Mouse (Mus musculus) embryonic facial prominence, embryonic 12.5 days (tissue): ENCODE measurements at regions not wholly inside any gene's neighbourhood (a gene's known extent, or its start where the extent isn't known, plus 50 kb on each side); places are given as distances from the start of the nearest gene placed in this dataset.

Source experiments
- ATAC-seq: fragments of 200-750 bp; cut with Nextera tagmentation; 2 replicates; pipeline ENCODE4 v1.8.0; 2017; ENCODE audit not compliant: insufficient number of reproducible peaks, insufficient read depth, low FRiP score, low TSS enrichment
- H3K27ac ChIP-seq: fragments of 300-500 bp; sonication (generic); 2 replicates; pipeline ENCODE4 v1.5.1; 2016; ENCODE audit warnings: mild to moderate bottlenecking
- H3K27me3 ChIP-seq: fragments of 300-500 bp; sonication (generic); 2 replicates; pipeline ENCODE4 v1.6.1; 2016; ENCODE audit warnings: mild to moderate bottlenecking, moderate library complexity
- H3K36me3 ChIP-seq: fragments of 300-500 bp; sonication (generic); 2 replicates; pipeline ENCODE4 v1.6.1; 2016; ENCODE audit warnings: mild to moderate bottlenecking
- H3K4me1 ChIP-seq: fragments of 300-500 bp; sonication (generic); 2 replicates; pipeline ENCODE4 v1.6.1; 2016
- H3K4me2 ChIP-seq: fragments of 300-500 bp; sonication (generic); replicated peaks from 2 replicates; pipeline ENCODE4 v1.6.1; 2016; ENCODE audit warnings: mild to moderate bottlenecking, moderate library complexity
- H3K4me3 ChIP-seq: fragments of 300-500 bp; sonication (generic); 2 replicates; pipeline ENCODE4 v1.5.1; 2016; ENCODE audit warnings: mild to moderate bottlenecking
- H3K9ac ChIP-seq: fragments of 300-500 bp; sonication (generic); 2 replicates; pipeline ENCODE4 v1.6.1; 2016; ENCODE audit warnings: mild to moderate bottlenecking, moderate library complexity
- H3K9me3 ChIP-seq: fragments of 300-500 bp; sonication (generic); 2 replicates; pipeline ENCODE4 v1.6.1; 2016; ENCODE audit warnings: mild to moderate bottlenecking, moderate library complexity
- WGBS: fragments of 180-500 bp; shearing (Covaris S2); methylation state at CpG from one replicate; pipeline ENCODE4 v1.1.7; 2016; 5-methylcytosine and 5-hydroxymethylcytosine counted together

DNA sequence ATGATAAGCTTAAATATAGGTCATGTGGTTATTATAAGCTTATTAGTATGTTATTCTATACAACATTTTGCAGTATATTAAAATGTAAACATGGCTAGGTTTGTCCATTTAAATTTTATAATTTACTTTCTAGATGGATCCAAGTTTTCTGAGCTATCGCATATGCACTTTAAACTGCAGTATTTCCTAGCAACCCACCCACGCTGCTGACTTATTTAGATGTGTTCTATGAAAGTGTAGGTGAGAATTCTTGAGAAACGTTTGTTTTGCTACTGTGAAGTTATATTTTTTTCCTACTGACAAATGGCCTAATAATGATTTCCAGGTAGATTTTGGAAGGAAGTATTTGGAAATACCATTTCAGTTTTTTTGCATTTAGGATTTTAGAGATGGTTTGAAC, 308.0 kb downstream of the Gbe1 start:
- no peaks in the 10 kb centered on the region for H3K4me1 ChIP-seq
- H3K9ac ChIP-seq = no peak overlapping the region
- H3K27me3 ChIP-seq = no peaks in the 10 kb centered on the region
- H3K36me3 ChIP-seq = no peaks in the 10 kb centered on the region
- no peak overlapping the region for H3K4me3 ChIP-seq
- H3K9me3 ChIP-seq = no peaks in the 10 kb centered on the region
- no peak overlapping the region for H3K27ac ChIP-seq
- ATAC-seq = no peak
- H3K4me2 ChIP-seq = no peak overlapping the region
- WGBS = 85% methylated on average over 3 of the region's 3 CpGs

DNA sequence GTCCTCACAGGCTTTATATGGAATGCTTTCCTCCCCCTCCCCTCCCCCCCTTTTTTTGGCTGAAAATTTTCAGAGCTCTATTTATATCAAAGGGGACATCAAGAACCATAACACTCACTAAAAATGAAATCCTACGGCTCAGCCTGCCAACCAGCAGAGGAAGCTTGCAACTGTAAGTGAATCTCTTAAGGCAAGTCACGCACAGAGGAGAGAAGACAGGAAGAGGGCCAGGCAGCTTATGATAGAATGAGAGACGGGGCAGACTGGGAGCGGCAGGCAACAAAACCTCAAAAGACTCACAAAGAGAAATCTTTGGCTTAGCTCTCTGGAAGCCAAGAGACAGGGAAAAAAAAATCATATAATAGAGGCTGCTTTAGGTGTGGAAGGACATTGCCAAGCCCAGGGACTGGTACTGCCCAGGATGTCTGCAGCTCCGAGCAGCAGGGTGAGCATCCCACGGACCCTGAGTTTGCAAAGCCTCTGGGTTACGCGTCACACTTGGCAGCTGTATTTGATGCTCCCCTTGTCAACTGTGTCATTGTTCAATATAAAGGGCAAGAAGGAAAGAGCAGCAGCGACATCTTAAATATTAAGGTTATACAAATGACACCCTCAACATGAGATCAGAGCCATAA, 330.0 kb downstream of the Gbe1 start:
- no peak for ATAC-seq
- H3K27me3 ChIP-seq = no peaks in the 10 kb centered on the region
- H3K9ac ChIP-seq = no peak overlapping the region
- no peak overlapping the region for H3K4me2 ChIP-seq
- no peaks in the 10 kb centered on the region for H3K4me1 ChIP-seq
- no peak overlapping the region for H3K27ac ChIP-seq
- 77% methylated on average over 9 of the region's 9 CpGs for WGBS
- no peaks in the 10 kb centered on the region for H3K9me3 ChIP-seq
- no peak overlapping the region for H3K4me3 ChIP-seq
- H3K36me3 ChIP-seq = no peaks in the 10 kb centered on the region

DNA sequence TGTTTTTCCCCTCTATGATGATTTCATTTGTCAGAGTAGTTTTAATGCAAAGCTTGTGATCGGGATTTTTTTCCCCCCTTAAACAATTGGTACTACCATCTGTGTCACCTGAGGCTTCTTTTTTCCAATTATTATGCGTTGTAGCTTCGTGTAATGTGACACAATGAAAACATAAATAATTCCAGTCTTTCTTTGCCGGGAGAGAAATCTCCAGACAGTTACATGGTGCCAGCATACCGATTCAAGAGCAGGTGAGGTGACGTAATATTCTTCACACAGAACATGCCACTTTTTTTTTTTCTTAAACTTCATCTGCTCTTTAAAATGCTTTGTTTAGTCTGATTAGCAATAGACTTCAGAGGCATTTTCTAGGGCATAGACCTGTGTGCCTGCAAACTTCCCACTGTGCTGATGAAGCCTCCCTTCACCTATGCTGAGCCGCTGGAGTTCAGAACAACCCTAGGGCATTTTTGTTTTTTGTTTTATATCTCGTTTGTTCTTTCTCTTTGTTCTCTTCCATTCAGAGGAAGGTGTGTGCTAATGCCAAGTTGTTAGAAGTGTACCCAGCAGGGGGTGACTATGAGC, 331.0 kb downstream of the Gbe1 start:
- Histone ChIP-seq H3K9me3 (no peaks in the 10 kb centered on the region), H3K27me3 (no peaks in the 10 kb centered on the region), H3K27ac (no peak overlapping the region), H3K9ac (no peak overlapping the region), H3K4me2 (no peak overlapping the region), H3K4me3 (no peak overlapping the region), H3K36me3 (no peaks in the 10 kb centered on the region), H3K4me1 (no peaks in the 10 kb centered on the region)
- no peak for ATAC-seq
- WGBS = 65% methylated on average over 8 of the region's 8 CpGs

DNA sequence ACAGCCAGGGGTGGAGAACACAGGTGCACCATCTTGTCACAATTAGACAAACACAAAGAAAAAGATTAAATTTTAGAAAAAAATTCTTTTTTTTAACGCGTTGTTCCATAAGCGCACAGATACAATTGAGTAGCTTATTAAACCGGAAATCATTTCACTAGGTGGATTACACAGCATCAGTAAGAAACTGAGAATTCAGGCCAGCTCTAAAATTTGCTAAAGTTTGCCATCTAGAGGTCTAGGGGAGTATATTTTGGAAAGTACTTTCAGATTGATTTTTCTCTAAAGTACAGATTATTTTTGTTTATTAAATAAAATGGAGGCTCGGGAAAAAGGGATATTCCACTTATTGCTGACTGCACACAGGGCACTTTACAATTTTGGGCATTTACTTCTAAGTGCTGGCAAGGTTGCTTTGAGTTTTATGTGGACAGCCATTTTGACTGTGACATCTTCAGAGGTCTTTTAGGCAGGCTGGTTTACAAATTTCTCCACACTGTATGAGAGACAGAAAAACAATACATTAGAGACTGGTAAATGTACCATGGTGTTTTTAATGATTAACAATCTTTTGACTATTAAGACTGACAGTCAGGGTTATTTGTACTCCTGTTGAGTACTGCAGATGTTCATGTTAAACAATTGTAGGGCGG, 340.8 kb downstream of the Gbe1 start:
- H3K36me3 ChIP-seq = no peaks in the 10 kb centered on the region
- no peaks in the 10 kb centered on the region for H3K9me3 ChIP-seq
- no peak overlapping the region for H3K9ac ChIP-seq
- 58% methylated on average over 6 of the region's 6 CpGs for WGBS
- H3K4me1 ChIP-seq = no peaks in the 10 kb centered on the region
- no peaks in the 10 kb centered on the region for H3K27me3 ChIP-seq
- ATAC-seq = no peak
- no peak overlapping the region for H3K4me3 ChIP-seq
- H3K27ac ChIP-seq = no peak overlapping the region
- H3K4me2 ChIP-seq = no peak overlapping the region

DNA sequence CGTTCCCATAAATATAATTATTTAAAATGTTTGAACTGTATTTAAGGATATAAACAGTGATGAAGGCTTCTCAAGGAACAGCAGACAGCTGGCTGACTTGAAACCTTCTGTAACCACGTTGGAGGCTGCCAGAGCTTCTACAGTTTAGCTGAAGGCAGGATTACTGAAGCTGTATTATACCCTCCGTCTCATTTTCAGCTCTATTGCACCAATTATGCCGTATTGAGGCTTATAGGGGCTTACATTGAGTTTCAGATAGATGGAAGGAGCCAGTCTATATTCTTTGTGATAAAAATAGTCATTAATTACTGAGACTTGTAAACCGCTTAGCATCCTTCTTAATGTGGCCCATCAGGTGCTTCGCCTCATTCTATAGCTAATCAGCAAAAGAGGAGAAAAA, 376.1 kb downstream of the Gbe1 start:
- Histone ChIP-seq H3K27ac (no peak overlapping the region), H3K4me1 (no peaks in the 10 kb centered on the region), H3K36me3 (no peaks in the 10 kb centered on the region), H3K9ac (no peak overlapping the region), H3K27me3 (no peaks in the 10 kb centered on the region), H3K9me3 (no peaks in the 10 kb centered on the region), H3K4me2 (no peak overlapping the region), H3K4me3 (no peak overlapping the region)
- WGBS = 80% methylated on average over 6 of the region's 6 CpGs
- ATAC-seq = no peak

DNA sequence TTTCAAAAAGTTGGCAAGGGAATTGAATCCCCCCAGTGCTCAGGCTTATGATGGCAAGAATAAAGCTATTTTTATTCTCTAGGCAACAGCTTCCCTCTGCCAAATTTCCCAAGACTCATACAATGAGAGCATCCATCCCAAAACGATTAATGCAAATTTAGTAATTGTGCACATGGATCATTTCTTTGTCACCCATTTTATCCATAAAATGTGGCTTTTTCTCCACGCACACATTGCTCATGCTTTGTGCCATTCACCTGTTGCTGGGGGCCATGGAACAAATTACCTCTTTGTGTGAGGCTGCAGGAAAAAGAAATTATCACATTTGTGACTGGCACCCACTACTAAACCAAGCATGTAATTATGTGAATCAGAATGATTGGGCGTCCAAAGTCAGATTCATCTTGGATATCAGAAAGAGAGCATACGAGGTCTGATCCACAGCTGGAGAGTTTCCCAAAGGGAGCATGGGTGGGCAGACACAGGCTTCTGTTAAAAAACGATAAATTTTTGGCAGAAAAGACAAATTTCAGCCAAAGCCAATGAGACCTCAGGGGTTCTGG, 411.1 kb downstream of the Gbe1 start:
- Histone ChIP-seq H3K36me3 (no peaks in the 10 kb centered on the region), H3K9me3 (no peaks in the 10 kb centered on the region), H3K27me3 (no peaks in the 10 kb centered on the region), H3K4me3 (no peak overlapping the region), H3K4me2 (no peak overlapping the region), H3K9ac (no peak overlapping the region), H3K4me1 (no peaks in the 10 kb centered on the region), H3K27ac (no peak overlapping the region)
- no peak for ATAC-seq
- WGBS = 55% methylated on average over 5 of the region's 5 CpGs

DNA sequence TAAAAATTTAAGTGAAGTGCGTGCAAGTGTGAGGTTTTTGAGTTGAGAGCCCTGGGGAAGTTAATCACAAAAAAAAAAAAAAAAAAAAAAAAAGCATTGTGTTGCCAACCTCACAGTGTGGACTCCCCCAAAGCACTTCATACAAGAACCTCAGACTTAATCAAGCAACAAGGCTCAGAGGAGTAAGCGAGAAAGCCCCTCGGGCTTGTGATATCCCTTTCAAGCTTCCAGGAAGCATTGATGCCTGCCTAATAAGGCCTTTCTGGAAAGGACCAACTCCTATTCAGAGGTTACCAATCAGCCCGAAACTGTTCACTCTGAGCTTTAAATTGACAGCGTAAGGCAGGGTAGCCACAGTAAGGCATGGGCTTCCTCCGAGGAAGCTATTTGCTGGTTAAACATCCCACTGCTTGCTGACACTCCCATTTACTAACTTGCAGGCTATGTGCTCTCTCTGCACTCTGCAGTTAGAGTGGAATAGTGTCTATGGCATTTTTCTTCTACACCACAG, 411.6 kb downstream of the Gbe1 start:
- no peak overlapping the region for H3K4me3 ChIP-seq
- no peak overlapping the region for H3K9ac ChIP-seq
- no peak overlapping the region for H3K4me2 ChIP-seq
- H3K36me3 ChIP-seq = no peaks in the 10 kb centered on the region
- no peaks in the 10 kb centered on the region for H3K4me1 ChIP-seq
- H3K27ac ChIP-seq = no peak overlapping the region
- H3K27me3 ChIP-seq = no peaks in the 10 kb centered on the region
- peak; percentile 56; the same call in 1 of the 2 replicates for ATAC-seq
- WGBS = 34% methylated on average over 6 of the region's 6 CpGs
- H3K9me3 ChIP-seq = no peaks in the 10 kb centered on the region

DNA sequence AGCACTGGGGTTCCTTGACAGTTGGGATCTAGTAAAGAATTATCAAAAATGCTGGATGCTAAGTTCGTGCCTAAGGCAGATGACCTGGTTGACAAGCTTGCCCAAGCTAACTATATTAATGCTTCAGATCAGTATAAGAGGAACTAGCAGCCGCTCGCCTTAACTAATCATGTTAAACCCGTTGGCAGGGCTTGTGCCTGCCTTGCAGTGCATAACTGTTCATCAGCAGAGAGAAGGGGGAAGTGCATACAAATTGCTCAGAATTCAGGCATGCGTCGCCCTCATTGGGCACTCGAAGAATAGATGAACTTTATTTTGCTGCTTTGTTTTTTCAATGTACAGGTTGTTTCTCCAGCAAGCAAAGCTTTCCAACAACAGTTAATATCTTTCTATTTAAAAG, 419.3 kb downstream of the Gbe1 start:
- H3K4me2 ChIP-seq = no peak overlapping the region
- H3K27ac ChIP-seq = no peak overlapping the region
- no peak overlapping the region for H3K4me3 ChIP-seq
- WGBS = 81% methylated on average over 7 of the region's 7 CpGs
- no peaks in the 10 kb centered on the region for H3K4me1 ChIP-seq
- H3K9ac ChIP-seq = no peak overlapping the region
- no peaks in the 10 kb centered on the region for H3K9me3 ChIP-seq
- no peaks in the 10 kb centered on the region for H3K36me3 ChIP-seq
- no peaks in the 10 kb centered on the region for H3K27me3 ChIP-seq
- no peak for ATAC-seq

DNA sequence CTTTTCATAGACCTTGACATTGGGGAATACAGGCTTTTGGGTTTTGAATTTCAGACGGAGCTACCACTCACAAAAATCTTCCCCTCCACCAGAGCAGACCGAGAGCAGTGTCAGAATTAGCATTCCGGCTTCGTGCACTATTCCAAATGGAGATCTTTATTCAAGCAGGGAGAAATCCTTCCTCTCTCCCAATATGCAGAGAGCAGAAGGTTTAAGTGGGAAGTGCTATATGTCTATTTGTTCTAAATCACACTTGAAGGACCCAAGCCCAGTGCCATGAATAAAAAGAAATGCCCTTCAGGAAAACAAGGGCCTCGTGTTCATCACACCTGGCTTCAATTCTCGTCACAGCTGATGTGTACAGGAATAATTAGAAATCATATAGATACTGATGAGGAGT, 426.3 kb downstream of the Gbe1 start:
- Histone ChIP-seq H3K36me3 (no peaks in the 10 kb centered on the region), H3K4me1 (no peaks in the 10 kb centered on the region), H3K9me3 (no peaks in the 10 kb centered on the region), H3K4me3 (no peak overlapping the region), H3K27ac (no peak overlapping the region), H3K9ac (no peak overlapping the region), H3K27me3 (no peaks in the 10 kb centered on the region), H3K4me2 (no peak overlapping the region)
- WGBS = 55% methylated on average over 6 of the region's 6 CpGs
- ATAC-seq = no peak

DNA sequence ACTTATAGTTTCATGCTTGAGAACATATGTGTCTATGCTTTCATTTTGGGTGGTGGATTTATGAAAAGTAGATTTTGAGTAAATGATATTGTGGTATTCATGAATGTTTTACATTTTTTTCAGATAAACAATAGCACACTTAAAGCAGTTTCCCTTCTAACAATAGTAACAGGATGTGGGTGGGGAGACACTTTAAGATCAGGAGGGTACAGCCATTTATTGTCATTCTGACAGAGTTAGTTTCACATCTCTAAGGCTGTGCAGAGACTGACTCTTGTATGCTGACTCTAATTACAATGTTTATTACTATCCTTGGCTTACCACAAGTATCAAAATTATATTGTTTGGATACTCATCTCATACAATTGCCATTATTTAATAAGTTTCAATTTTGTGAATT, 440.5 kb downstream of the Gbe1 start:
- H3K9ac ChIP-seq = no peak overlapping the region
- H3K27me3 ChIP-seq = no peaks in the 10 kb centered on the region
- no peak for ATAC-seq
- H3K36me3 ChIP-seq = no peaks in the 10 kb centered on the region
- H3K4me2 ChIP-seq = no peak overlapping the region
- H3K4me3 ChIP-seq = no peak overlapping the region
- H3K9me3 ChIP-seq = no peaks in the 10 kb centered on the region
- H3K4me1 ChIP-seq = no peaks in the 10 kb centered on the region
- no peak overlapping the region for H3K27ac ChIP-seq

DNA sequence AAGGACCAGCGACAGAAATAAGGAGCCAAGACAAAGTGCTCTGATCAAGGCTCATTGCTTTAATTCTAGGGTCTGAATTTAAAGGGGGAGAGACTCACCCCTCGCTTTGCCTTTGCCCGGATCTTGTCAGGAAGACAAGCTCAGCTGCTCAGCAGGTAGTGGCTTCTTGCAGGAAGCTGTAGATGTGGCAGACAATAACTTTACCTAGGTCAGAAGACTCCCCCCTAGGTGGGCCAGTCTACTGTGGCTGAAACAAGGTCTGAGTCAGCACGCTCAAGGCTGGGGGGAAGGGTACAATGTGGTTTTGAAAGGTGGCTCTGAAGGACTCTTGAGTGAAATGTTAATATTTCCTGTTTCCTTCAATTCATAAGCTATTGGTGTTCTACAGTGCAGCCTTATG, 484.3 kb downstream of the Gbe1 start:
- H3K27ac ChIP-seq = no peak overlapping the region
- H3K9ac ChIP-seq = no peak overlapping the region
- 74% methylated on average over 4 of the region's 4 CpGs for WGBS
- H3K9me3 ChIP-seq = no peaks in the 10 kb centered on the region
- no peaks in the 10 kb centered on the region for H3K27me3 ChIP-seq
- no peak overlapping the region for H3K4me3 ChIP-seq
- H3K4me2 ChIP-seq = no peak overlapping the region
- no peaks in the 10 kb centered on the region for H3K36me3 ChIP-seq
- ATAC-seq = no peak
- H3K4me1 ChIP-seq = no peaks in the 10 kb centered on the region

DNA sequence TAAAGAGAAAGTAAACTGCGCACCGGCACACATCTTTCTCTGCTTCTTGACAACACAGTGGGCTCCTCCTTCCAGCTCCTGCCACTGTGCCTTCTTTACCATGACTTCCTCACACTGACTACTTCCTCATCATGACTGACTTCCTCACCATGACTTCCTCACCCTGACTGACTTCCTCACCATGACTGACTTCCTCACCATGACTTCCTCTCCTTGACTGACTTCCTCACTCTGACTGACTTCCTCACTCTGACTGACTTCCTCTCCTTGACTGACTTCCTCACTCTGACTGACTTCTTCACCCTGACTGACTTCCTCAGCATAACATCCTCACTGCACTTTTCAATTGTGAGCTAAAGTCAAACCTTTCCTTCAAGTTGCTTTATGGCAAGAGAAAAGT, 489.8 kb downstream of the Gbe1 start:
- ATAC-seq = no peak

More for the DNA sequence above, 489.8 kb downstream of the Gbe1 start:
- Histone ChIP-seq H3K9me3 (no peaks in the 10 kb centered on the region), H3K27me3 (no peaks in the 10 kb centered on the region), H3K4me3 (no peak overlapping the region), H3K36me3 (no peaks in the 10 kb centered on the region), H3K27ac (no peak overlapping the region), H3K9ac (no peak overlapping the region), H3K4me1 (no peaks in the 10 kb centered on the region), H3K4me2 (no peak overlapping the region)
- WGBS = 98% methylated on average over 2 of the region's 2 CpGs
